Mouse (Mus musculus) heart, adult 2 months (tissue): ENCODE measurements around the gene Chd5. TPM values are rescaled to one million over a fixed set of nuclear protein-coding genes. Genes with fewer than 3 reads are reported as not detected.
A peak's percentile ranks its signal among the peaks of the same experiment; 100 is the strongest.

Source experiments
- DNase-seq, 2 experiments: peaks; one replicate each; pipeline ENCODE4 v3.0.0; 2021
- H3K27ac ChIP-seq: fragments of 200-600 bp; 2 replicates; pipeline ENCODE4 v1.8.1; 2022
- H3K27me3 ChIP-seq: fragments of 200-500 bp; 2 replicates; pipeline ENCODE4 v1.6.1; 2012; ENCODE audit warnings: mild to moderate bottlenecking, low read length, inconsistent platforms, mixed read lengths; ENCODE audit not compliant: control insufficient read depth, insufficient read depth
- H3K36me3 ChIP-seq: fragments of 200-500 bp; 2 replicates; pipeline ENCODE4 v1.6.1; 2012; ENCODE audit warnings: low read length, inconsistent platforms; ENCODE audit not compliant: control insufficient read depth, insufficient read depth
- H3K4me1 ChIP-seq: fragments of 200-500 bp; 2 replicates; pipeline ENCODE4 v1.6.1; 2011; ENCODE audit warnings: low read length; ENCODE audit not compliant: control insufficient read depth, insufficient read depth
- H3K4me3 ChIP-seq: fragments of 200-600 bp; 2 replicates; pipeline ENCODE4 v1.8.1; 2022
- H3K79me2 ChIP-seq: fragments of 200-500 bp; replicated peaks from 2 replicates; pipeline ENCODE4 v1.6.1; 2012; ENCODE audit warnings: mild to moderate bottlenecking, inconsistent platforms, low read length, moderate library complexity, mixed read lengths; ENCODE audit not compliant: control insufficient read depth, insufficient read depth
- H3K9ac ChIP-seq: fragments of 200-500 bp; 2 replicates; pipeline ENCODE4 v1.6.1; 2012; ENCODE audit warnings: low read depth, mild to moderate bottlenecking, control low read depth, inconsistent platforms, low read length, mixed read lengths
- CTCF ChIP-seq: fragments of 200-600 bp; IDR thresholded peaks from 2 replicates; pipeline ENCODE4 v1.8.1; 2022; ENCODE audit warnings: antibody characterized with exemption, mild to moderate bottlenecking, moderate library complexity
- EP300 ChIP-seq: fragments of 200-500 bp; IDR thresholded peaks from 2 replicates; pipeline ENCODE4 v1.6.1; 2011; ENCODE audit warnings: low read depth, low read length, control low read depth; ENCODE audit not compliant: insufficient read depth
- POLR2A ChIP-seq: fragments of 200-500 bp; IDR thresholded peaks from 2 replicates; pipeline ENCODE4 v1.6.1; 2011; ENCODE audit warnings: mild to moderate bottlenecking, low read depth, low read length, control low read depth; ENCODE audit not compliant: insufficient read depth
- WGBS: fragments of 180-500 bp; shearing (Covaris S2); methylation state at CpG from one replicate; pipeline ENCODE4 v1.1.7; 2018; 5-methylcytosine and 5-hydroxymethylcytosine counted together
- intact Hi-C: fragments of 180-260 bp; cut with DNase I; formaldehyde crosslinking; loops from one replicate; pipeline ENCODE4 v1.15.1; 2025
- long read RNA-seq: library from polyadenylated mRNA; stranded (forward); transcript quantifications from one replicate; pipeline ENCODE4 v2.0.0, GENCODE M21; 2021
- polyA plus RNA-seq: library from polyadenylated mRNA; depleted of rRNA; stranded (reverse); fragments of >200 nt; gene quantifications from 2 replicates; pipeline ENCODE4 v1.2.3, GENCODE M21; 2012; rRNA removed
- total RNA-seq, 2 experiments: library from RNA; stranded (reverse); gene quantifications; 2 replicates each; pipeline ENCODE4 v1.2.3; 2021

Chd5 gene
- total RNA-seq (under 1 TPM; 0.13 to 0.48 TPM), polyA plus RNA-seq (0.18 and 0.29 TPM in 2 replicates)
- long read RNA-seq, partial matches to known transcripts, result 0 of 1 reads
- long read RNA-seq, other reads (novel, unspliced or antisense), result 1 of 1 reads

GRCm38 (mm10) chr4:152338419-152339292, at the start of gene Chd5:
Gene Chd5, plus strand, starts transcription at chr4:152338651.
- Histone ChIP-seq H3K27me3 (peaks cover 12% of the 10 kb centered on the region), H3K4me3 (peak within 1 kb of the TSS; percentile 24; the same call in 1 of the 2 replicates), H3K4me1 (no peaks in the 10 kb centered on the region), H3K79me2 (no peaks in the 10 kb centered on the region), H3K36me3 (no peaks in the 10 kb centered on the region), H3K27ac (no peak within 1 kb of the TSS), H3K9ac (no peak within 1 kb of the TSS; the same call in 1 of the 2 replicates)
- no peak for TF ChIP-seq EP300
- no peak for DNase-seq
- WGBS, result 2% methylated on average over 97 of the region's 120 CpGs
- intact Hi-C loops, result no loop called here

GRCm38 (mm10) chr4:152290385-152290784, 48.1 kb upstream of the Chd5 start:
- Histone ChIP-seq H3K4me1 (peaks cover 1% of the 10 kb centered on the region; the same call in 1 of the 2 replicates), H3K27ac (no peak overlapping the region), H3K4me3 (no peak overlapping the region), H3K79me2 (no peaks in the 10 kb centered on the region), H3K27me3 (peaks cover 13% of the 10 kb centered on the region; the same call in 1 of the 2 replicates), H3K9ac (no peak overlapping the region), H3K36me3 (no peaks in the 10 kb centered on the region)
- intact Hi-C loops, result loop anchor here (10.0 kb wide), 1 partner anchor 266 kb away; the partner anchor contains the start of gene Zbtb48
- no peak for TF ChIP-seq EP300
- no peak for TF ChIP-seq CTCF
- no peak for TF ChIP-seq POLR2A
- WGBS, result 4% methylated on average over 39 of the region's 39 CpGs
- no peak for DNase-seq

- Histone ChIP-seq H3K27ac (no peak overlapping the region), H3K4me1 (peaks cover 3% of the 10 kb centered on the region; the same call in 1 of the 2 replicates), H3K36me3 (no peaks in the 10 kb centered on the region), H3K9ac (no peak overlapping the region), H3K79me2 (no peaks in the 10 kb centered on the region), H3K4me3 (no peak overlapping the region), H3K27me3 (peaks cover 13% of the 10 kb centered on the region; the same call in 1 of the 2 replicates)
- TF ChIP-seq CTCF (no peak), EP300 (no peak), POLR2A (no peak)
- WGBS, result 46% methylated on average over 11 of the region's 11 CpGs
- intact Hi-C loops, result loop anchor here (10.0 kb wide), 1 partner anchor 266 kb away; the partner anchor contains the start of gene Zbtb48
- no peak for DNase-seq
Measured at GRCm38 (mm10) chr4:152290991-152291390, 47.5 kb upstream of the Chd5 start.

GRCm38 (mm10) chr4:152291562-152291961, 46.9 kb upstream of the Chd5 start, which contains the start of gene Hes3:
Gene Hes3, minus strand, starts transcription at chr4:152291662.
- H3K4me3 ChIP-seq, result no peak within 1 kb of the TSS
- intact Hi-C loops, result loop anchor here (10.0 kb wide), 1 partner anchor 267 kb away; the partner anchor contains the start of gene Zbtb48
- TF ChIP-seq POLR2A (no peak), EP300 (no peak), CTCF (no peak)
- DNase-seq, result no peak
- WGBS, result 51% methylated on average over 6 of the region's 6 CpGs
- H3K27me3 ChIP-seq, result peaks cover 11% of the 10 kb centered on the region; the same call in 1 of the 2 replicates
- H3K79me2 ChIP-seq, result no peaks in the 10 kb centered on the region
- no peak within 1 kb of the TSS for H3K27ac ChIP-seq
- peaks cover 5% of the 10 kb centered on the region for H3K4me1 ChIP-seq
- H3K9ac ChIP-seq, result no peak within 1 kb of the TSS
- no peaks in the 10 kb centered on the region for H3K36me3 ChIP-seq

- TF ChIP-seq POLR2A (no peak), EP300 (no peak), CTCF (no peak)
- Histone ChIP-seq H3K4me3 (no peak overlapping the region), H3K27me3 (peaks cover 9% of the 10 kb centered on the region; the same call in 1 of the 2 replicates), H3K36me3 (no peaks in the 10 kb centered on the region), H3K4me1 (peaks cover 5% of the 10 kb centered on the region), H3K9ac (no peak overlapping the region), H3K27ac (no peak overlapping the region), H3K79me2 (no peaks in the 10 kb centered on the region)
- 57% methylated on average over 12 of the region's 12 CpGs for WGBS
- no peak for DNase-seq
- intact Hi-C loops, result loop anchor here (10.0 kb wide), 1 partner anchor 267 kb away; the partner anchor contains the start of gene Zbtb48
Measured at GRCm38 (mm10) chr4:152292102-152292765, 46.2 kb upstream of the Chd5 start.
